Mouse (Mus musculus) hindbrain, embryonic 12.5 days (tissue): ENCODE data around the gene Zfp280c. TPM values are rescaled to one million over a fixed set of nuclear protein-coding genes. Genes with fewer than 3 reads are reported as not detected.

Source experiments
- ATAC-seq: fragments of 200-750 bp; cut with Nextera tagmentation; 2 replicates; pipeline ENCODE4 v1.8.0; 2017; ENCODE audit warnings: moderate TSS enrichment; ENCODE audit not compliant: low FRiP score
- H3K27ac ChIP-seq: fragments of 300-500 bp; sonication (generic); 2 replicates; pipeline ENCODE4 v1.5.1; 2016; ENCODE audit warnings: mild to moderate bottlenecking
- H3K27me3 ChIP-seq: fragments of 300-500 bp; sonication (generic); 2 replicates; pipeline ENCODE4 v1.6.1; 2016; ENCODE audit warnings: mild to moderate bottlenecking
- H3K36me3 ChIP-seq: fragments of 300-500 bp; sonication (generic); 2 replicates; pipeline ENCODE4 v1.6.1; 2016; ENCODE audit warnings: mild to moderate bottlenecking
- H3K4me1 ChIP-seq: fragments of 300-500 bp; sonication (generic); 2 replicates; pipeline ENCODE4 v1.6.1; 2016
- H3K4me2 ChIP-seq: fragments of 300-500 bp; sonication (generic); replicated peaks from 2 replicates; pipeline ENCODE4 v1.6.1; 2016; ENCODE audit warnings: mild to moderate bottlenecking
- H3K4me3 ChIP-seq: fragments of 300-500 bp; sonication (generic); 2 replicates; pipeline ENCODE4 v1.5.1; 2016; ENCODE audit warnings: mild to moderate bottlenecking
- H3K9ac ChIP-seq: fragments of 300-500 bp; sonication (generic); 2 replicates; pipeline ENCODE4 v1.6.1; 2016; ENCODE audit warnings: mild to moderate bottlenecking, moderate library complexity
- H3K9me3 ChIP-seq: fragments of 300-500 bp; sonication (generic); replicated peaks from 2 replicates; pipeline ENCODE4 v1.6.1; 2016; ENCODE audit warnings: mild to moderate bottlenecking
- WGBS: fragments of 180-500 bp; shearing (Covaris S2); methylation state at CpG from one replicate; pipeline ENCODE4 v1.1.7; 2016; 5-methylcytosine and 5-hydroxymethylcytosine counted together
- polyA plus RNA-seq: library from polyadenylated mRNA; unstranded; fragments of >200 nt; fragmentation: Nextera tagmentation; extraction: Ambion mirVana; gene quantifications from 2 replicates; pipeline ENCODE4 v1.2.1, GENCODE M21; 2016

The Zfp280c gene
- polyA plus RNA-seq = 16.5 and 16.6 TPM in 2 replicates

GRCm38 (mm10) chrX:48594099-48594760 is at the start of gene Zfp280c:
Gene Zfp280c (minus strand): TSS chrX:48594504.
- H3K36me3 ChIP-seq = peaks cover 11% of the 10 kb centered on the region; the same call in 1 of the 2 replicates
- WGBS = 12% methylated on average over 39 of the region's 45 CpGs
- ATAC-seq = peak; percentile 92

DNA sequence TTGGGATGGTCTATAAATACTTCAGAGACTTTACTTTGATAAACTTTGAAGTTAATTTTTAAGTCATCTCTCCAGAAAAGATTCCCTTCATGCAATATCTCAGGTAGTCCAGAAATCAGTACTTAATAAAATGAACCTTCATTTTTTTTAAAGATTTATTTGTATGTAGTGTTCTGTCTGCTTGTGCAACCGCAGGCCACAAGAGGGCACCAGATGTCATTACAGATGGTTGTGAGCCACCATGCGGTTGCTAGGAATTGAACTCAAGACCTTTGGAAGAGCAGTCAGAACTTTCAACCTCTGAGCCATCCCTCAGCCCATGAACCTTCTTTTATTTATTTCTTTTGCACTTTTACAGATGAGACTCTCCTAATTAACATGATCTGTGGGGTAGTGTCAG is 42.7 kb upstream of the Zfp280c start:
- WGBS = 48% methylated on average over 2 of the region's 2 CpGs
- Histone ChIP-seq H3K9me3 (no peaks in the 10 kb centered on the region), H3K36me3 (peaks cover 5% of the 10 kb centered on the region; the same call in 1 of the 2 replicates), H3K27me3 (no peaks in the 10 kb centered on the region), H3K27ac (no peak overlapping the region), H3K4me3 (no peak overlapping the region), H3K4me2 (no peak overlapping the region), H3K9ac (no peak overlapping the region), H3K4me1 (no peaks in the 10 kb centered on the region)
- ATAC-seq = no peak

More at GRCm38 (mm10) chrX:48594099-48594760, at the start of gene Zfp280c:
- Histone ChIP-seq H3K27me3 (no peaks in the 10 kb centered on the region), H3K4me1 (no peaks in the 10 kb centered on the region), H3K9ac (peak within 1 kb of the TSS; percentile 79), H3K4me3 (peak within 1 kb of the TSS; percentile 59), H3K27ac (peak within 1 kb of the TSS; percentile 90), H3K4me2 (peak within 1 kb of the TSS; percentile 40), H3K9me3 (no peaks in the 10 kb centered on the region; the same call in 1 of the 2 replicates)

DNA sequence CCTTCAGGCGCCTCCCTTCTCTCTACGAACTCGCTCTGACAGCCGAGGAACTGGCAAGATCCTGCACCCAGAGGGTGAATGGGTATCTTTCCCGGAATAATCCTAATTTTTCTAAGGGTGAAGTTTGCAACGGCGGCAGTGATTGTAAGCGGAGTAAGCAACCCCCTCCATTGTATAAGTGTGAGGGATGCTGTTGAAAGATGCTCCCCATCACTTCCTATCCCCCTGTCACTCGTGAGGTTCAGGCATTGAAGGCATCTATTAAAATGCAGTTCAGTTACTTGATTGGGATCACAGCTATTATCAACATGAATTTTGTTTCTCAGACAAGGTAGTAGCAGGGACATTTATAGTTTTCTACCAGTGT is 29.7 kb upstream of the Zfp280c start:
- Histone ChIP-seq H3K9me3 (no peaks in the 10 kb centered on the region), H3K27ac (peak overlapping the region; percentile 84), H3K4me1 (no peaks in the 10 kb centered on the region), H3K27me3 (no peaks in the 10 kb centered on the region), H3K4me2 (peak overlapping the region; percentile 54), H3K4me3 (peak overlapping the region; percentile 52), H3K9ac (peak overlapping the region; percentile 57), H3K36me3 (no peaks in the 10 kb centered on the region)
- ATAC-seq = no peak; the same call in 1 of the 2 replicates
- WGBS = 28% methylated on average over 9 of the region's 9 CpGs

DNA sequence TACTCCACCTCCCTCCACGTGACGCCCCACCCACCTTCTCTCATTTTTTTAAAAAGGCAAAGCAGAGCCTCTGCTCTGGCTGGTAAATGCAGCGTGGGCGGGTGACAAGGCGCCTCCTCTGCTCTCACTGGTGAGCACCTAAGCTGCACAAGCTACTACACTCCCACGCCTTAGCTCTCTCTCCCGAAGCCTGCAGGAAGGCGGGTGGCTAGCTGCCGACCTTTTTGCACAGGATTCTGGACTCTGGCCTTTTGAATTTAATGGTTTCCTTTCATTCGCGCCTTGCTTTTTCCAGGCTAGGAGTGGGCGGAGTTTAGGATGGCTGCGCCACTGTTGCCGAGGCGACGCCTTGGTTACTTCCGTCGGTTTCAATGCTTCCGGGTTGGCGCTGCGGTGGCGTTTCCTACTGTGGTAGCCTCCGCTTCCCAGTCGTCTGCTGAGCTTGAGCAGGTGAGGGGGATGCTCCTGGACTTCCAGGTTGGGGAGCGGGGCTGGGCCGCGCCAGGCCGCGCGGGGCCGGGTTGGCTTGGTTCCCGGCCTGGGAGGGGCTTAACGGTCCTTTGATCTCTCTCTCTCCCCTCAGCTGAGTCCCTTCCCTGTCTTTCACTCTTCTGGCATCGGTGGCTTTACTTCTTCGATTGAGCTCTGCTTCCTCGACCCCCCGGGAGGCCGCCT is 29.2 kb upstream of the Zfp280c start, which contains the start of gene Slc25a14:
TSS of gene Slc25a14 (plus strand) at position 35 of the 675 bp plus-strand sequence.
- H3K4me3 ChIP-seq = peak within 1 kb of the TSS; percentile 52
- H3K27ac ChIP-seq = peak within 1 kb of the TSS; percentile 84
- H3K27me3 ChIP-seq = no peaks in the 10 kb centered on the region
- no peaks in the 10 kb centered on the region for H3K9me3 ChIP-seq
- H3K9ac ChIP-seq = peak within 1 kb of the TSS; percentile 57
- ATAC-seq = peak; percentile 97
- peak within 1 kb of the TSS; percentile 54 for H3K4me2 ChIP-seq
- 19% methylated on average over 38 of the region's 38 CpGs for WGBS
- H3K4me1 ChIP-seq = no peaks in the 10 kb centered on the region
- H3K36me3 ChIP-seq = no peaks in the 10 kb centered on the region

GRCm38 (mm10) chrX:48623049-48623378 is 28.7 kb upstream of the Zfp280c start:
- peak overlapping the region; percentile 84 for H3K27ac ChIP-seq
- peak overlapping the region; percentile 52 for H3K4me3 ChIP-seq
- no peaks in the 10 kb centered on the region for H3K9me3 ChIP-seq
- no peaks in the 10 kb centered on the region for H3K27me3 ChIP-seq
- peak overlapping the region; percentile 54 for H3K4me2 ChIP-seq
- H3K9ac ChIP-seq = peak overlapping the region; percentile 57; the same call in 1 of the 2 replicates
- no peaks in the 10 kb centered on the region for H3K4me1 ChIP-seq
- no peaks in the 10 kb centered on the region for H3K36me3 ChIP-seq
- ATAC-seq = peak; percentile 51; the same call in 1 of the 2 replicates
- WGBS = 20% methylated on average over 4 of the region's 4 CpGs

- WGBS = 73% methylated on average over 2 of the region's 2 CpGs
- ATAC-seq = no peak
Measured at GRCm38 (mm10) chrX:48604872-48605271, 10.6 kb upstream of the Zfp280c start.

DNA sequence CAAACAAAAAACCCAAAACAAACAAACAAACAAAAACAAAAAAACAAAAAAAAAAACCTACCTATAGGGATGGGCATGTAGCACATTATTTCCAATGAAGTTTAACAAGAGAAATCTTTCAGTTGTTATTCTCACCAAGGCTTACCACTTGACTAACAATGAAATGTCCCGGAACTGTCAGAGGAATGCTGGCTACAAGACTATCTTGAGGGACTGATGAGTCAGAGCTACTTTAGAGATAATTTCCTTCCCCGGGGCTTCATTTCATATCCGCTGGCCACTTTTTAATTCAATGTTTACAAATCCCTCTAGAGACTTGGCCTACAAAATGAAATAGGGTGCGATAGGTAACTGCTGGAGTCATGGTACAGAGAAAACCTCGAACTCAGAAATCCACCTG is 2.6 kb upstream of the Zfp280c start:
- no peak overlapping the region for H3K4me2 ChIP-seq
- ATAC-seq = no peak
- H3K4me1 ChIP-seq = no peaks in the 10 kb centered on the region
- H3K27ac ChIP-seq = no peak overlapping the region
- no peaks in the 10 kb centered on the region; the same call in 1 of the 2 replicates for H3K9me3 ChIP-seq
- H3K4me3 ChIP-seq = no peak overlapping the region
- WGBS = 87% methylated on average over 5 of the region's 5 CpGs
- no peak overlapping the region for H3K9ac ChIP-seq
- no peaks in the 10 kb centered on the region for H3K36me3 ChIP-seq
- H3K27me3 ChIP-seq = no peaks in the 10 kb centered on the region

More at GRCm38 (mm10) chrX:48604872-48605271, 10.6 kb upstream of the Zfp280c start:
- Histone ChIP-seq H3K36me3 (no peaks in the 10 kb centered on the region), H3K4me1 (no peaks in the 10 kb centered on the region), H3K4me2 (no peak overlapping the region), H3K9me3 (no peaks in the 10 kb centered on the region), H3K27ac (no peak overlapping the region), H3K9ac (no peak overlapping the region), H3K4me3 (no peak overlapping the region), H3K27me3 (no peaks in the 10 kb centered on the region)

DNA sequence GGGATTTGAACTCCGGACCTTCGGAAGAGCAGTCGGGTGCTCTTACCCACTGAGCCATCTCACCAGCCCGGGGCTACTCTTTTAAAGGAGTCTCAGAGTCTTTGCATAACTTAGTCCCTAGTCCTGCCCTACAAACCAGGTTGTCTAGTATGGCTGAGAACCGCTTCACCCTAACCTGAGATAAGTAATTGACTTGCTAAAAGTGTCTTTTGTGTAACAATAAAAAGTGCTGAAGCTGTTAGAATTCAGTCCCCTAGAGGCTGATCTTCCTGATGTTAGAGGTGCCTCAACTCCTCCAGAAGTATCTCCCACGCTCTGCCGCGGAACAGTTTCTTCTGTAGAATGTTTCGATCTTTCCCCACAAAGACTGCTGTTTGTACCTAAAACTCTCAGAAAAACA is 1.7 kb upstream of the Zfp280c start:
- Histone ChIP-seq H3K9me3 (no peaks in the 10 kb centered on the region; the same call in 1 of the 2 replicates), H3K4me3 (no peak overlapping the region), H3K27me3 (no peaks in the 10 kb centered on the region), H3K4me1 (no peaks in the 10 kb centered on the region), H3K4me2 (no peak overlapping the region), H3K36me3 (peaks cover 1% of the 10 kb centered on the region; the same call in 1 of the 2 replicates), H3K9ac (no peak overlapping the region), H3K27ac (no peak overlapping the region)
- no peak for ATAC-seq
- WGBS = 82% methylated on average over 9 of the region's 9 CpGs

DNA sequence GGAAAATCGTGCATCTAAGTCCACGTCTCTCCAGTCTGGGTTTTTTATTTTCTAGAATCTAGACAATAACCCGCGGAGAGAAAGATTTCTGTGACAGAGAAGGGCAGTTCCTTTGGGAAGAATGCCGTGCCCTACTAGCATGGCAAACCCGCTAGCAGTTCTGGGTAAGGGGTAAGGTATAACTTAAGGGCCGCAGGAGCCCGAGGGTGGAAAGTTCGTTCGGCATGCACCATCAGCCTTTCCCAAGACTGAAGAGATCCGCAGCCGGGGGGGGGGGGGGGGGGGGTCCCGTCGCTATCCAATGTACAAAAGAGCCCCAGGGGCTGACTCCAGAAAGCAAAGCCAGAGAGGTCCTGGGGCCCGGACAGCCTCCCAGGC is 594 bp downstream of the Zfp280c start:
- Histone ChIP-seq H3K27me3 (no peaks in the 10 kb centered on the region), H3K4me1 (no peaks in the 10 kb centered on the region), H3K4me2 (peak overlapping the region; percentile 40), H3K27ac (peak overlapping the region; percentile 90), H3K4me3 (peak overlapping the region; percentile 59), H3K36me3 (peaks cover 11% of the 10 kb centered on the region; the same call in 1 of the 2 replicates), H3K9ac (peak overlapping the region; percentile 79), H3K9me3 (no peaks in the 10 kb centered on the region; the same call in 1 of the 2 replicates)
- 22% methylated on average over 12 of the region's 15 CpGs for WGBS
- peak; percentile 72 for ATAC-seq

- Histone ChIP-seq H3K36me3 (0 out of 2 replicates have a peak, but pooled peaks cover 16% of the 10 kb centered on the region), H3K27ac (no peak overlapping the region), H3K4me1 (no peaks in the 10 kb centered on the region), H3K27me3 (no peaks in the 10 kb centered on the region), H3K9ac (no peak overlapping the region), H3K4me3 (no peak overlapping the region), H3K9me3 (no peaks in the 10 kb centered on the region), H3K4me2 (no peak overlapping the region)
- ATAC-seq = no peak
Measured at GRCm38 (mm10) chrX:48583332-48583731, 11.0 kb downstream of the Zfp280c start.

GRCm38 (mm10) chrX:48532175-48532574 is 62.1 kb downstream of the Zfp280c start:
- WGBS = 42% methylated on average over 3 of the region's 3 CpGs
- Histone ChIP-seq H3K27me3 (no peaks in the 10 kb centered on the region), H3K4me3 (no peak overlapping the region), H3K36me3 (no peaks in the 10 kb centered on the region), H3K9ac (no peak overlapping the region), H3K4me1 (no peaks in the 10 kb centered on the region), H3K9me3 (no peaks in the 10 kb centered on the region), H3K4me2 (no peak overlapping the region), H3K27ac (no peak overlapping the region)
- ATAC-seq = no peak

DNA sequence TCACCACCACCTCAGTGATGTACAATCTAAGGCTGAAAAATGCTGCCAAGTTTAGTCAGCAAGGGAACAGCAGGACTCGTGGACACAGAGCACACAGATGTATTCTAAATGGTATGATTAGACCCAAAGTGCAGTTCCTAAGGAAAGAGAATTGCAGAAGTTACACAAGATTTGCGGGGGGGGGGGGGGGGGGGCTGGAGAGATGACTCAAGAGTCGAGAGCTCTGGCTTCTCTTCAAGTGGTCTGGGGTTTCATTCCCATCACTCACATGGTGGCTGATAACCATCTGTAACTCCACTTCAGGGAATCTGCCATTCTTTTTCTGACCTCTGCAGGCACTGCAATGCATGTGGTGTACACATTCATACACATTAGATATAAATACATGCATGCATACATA is 67.9 kb downstream of the Zfp280c start:
- no peak for ATAC-seq
- no peaks in the 10 kb centered on the region for H3K9me3 ChIP-seq
- H3K4me2 ChIP-seq = no peak overlapping the region
- no peak overlapping the region for H3K4me3 ChIP-seq
- H3K9ac ChIP-seq = no peak overlapping the region
- H3K4me1 ChIP-seq = peaks cover 9% of the 10 kb centered on the region; the same call in 1 of the 2 replicates
- WGBS = 89% methylated on average over 1 of the region's 3 CpGs
- H3K27me3 ChIP-seq = no peaks in the 10 kb centered on the region
- H3K36me3 ChIP-seq = no peaks in the 10 kb centered on the region
- H3K27ac ChIP-seq = no peak overlapping the region
